Mouse (Mus musculus): Measurements from ENCODE around the gene Zfp433.
"Not testable (repeated sequence)": the region's sequence is repeated elsewhere in the genome, so short reads cannot be mapped to it uniquely, and the experiment has no call there.

GRCm38 (mm10) chr10:81704531-81705301 lies at the start of gene Zfp433:
- not testable (repeated sequence) for TF ChIP-seq CTCF, EP300 (IDR thresholded peaks at IDR 0.05)

All from lung, postnatal 0 days (tissue).